Mouse (Mus musculus) thymus, adult 2 months (tissue): ENCODE data around the gene Btg1.

Experiments used
- CTCF ChIP-seq: fragments of 200-500 bp; IDR thresholded peaks from 2 replicates; pipeline ENCODE4 v1.5.1; 2012; ENCODE audit warnings: mild to moderate bottlenecking, control low read depth, low read length, moderate library complexity, borderline replicate concordance; ENCODE audit not compliant: control insufficient read depth, poor library complexity, insufficient read depth; ENCODE audit errors: extremely low read depth
- POLR2A ChIP-seq: fragments of 200-500 bp; IDR thresholded peaks from 2 replicates; pipeline ENCODE4 v1.6.1; 2012; ENCODE audit warnings: mild to moderate bottlenecking, low read length, control low read depth, moderate library complexity; ENCODE audit not compliant: control insufficient read depth, poor library complexity, insufficient read depth; ENCODE audit errors: extremely low read depth

- TF ChIP-seq CTCF (no peak), POLR2A (no peak)
Measured at GRCm38 (mm10) chr10:96646024-96646866, 29.4 kb downstream of the Btg1 start.
